Mouse (Mus musculus) embryonic fibroblast, embryonic 13.5 days (primary cell): ENCODE results near the gene Zfp992. TPM values are rescaled to one million over a fixed set of nuclear protein-coding genes. Genes with fewer than 3 reads are reported as not detected.
"Not testable (repeated sequence)": the region's sequence is repeated elsewhere in the genome, so short reads cannot be mapped to it uniquely, and the experiment has no call there.

Source experiments
- H3K27ac ChIP-seq: 2 replicates; pipeline ENCODE4 v1.5.1; 2012; ENCODE audit warnings: low read length, control low read depth, inconsistent platforms; ENCODE audit not compliant: insufficient read depth
- H3K4me1 ChIP-seq: 2 replicates; pipeline ENCODE4 v1.6.1; 2011; ENCODE audit warnings: low read length; ENCODE audit not compliant: control insufficient read depth, insufficient read depth
- H3K4me3 ChIP-seq: 2 replicates; pipeline ENCODE4 v1.5.1; 2011; ENCODE audit warnings: mild to moderate bottlenecking, control low read depth, low read length; ENCODE audit not compliant: insufficient read depth
- CTCF ChIP-seq: IDR thresholded peaks from 2 replicates; pipeline ENCODE4 v1.5.1; 2011; ENCODE audit warnings: mild to moderate bottlenecking, control low read depth, low read length, moderate library complexity, borderline replicate concordance; ENCODE audit not compliant: insufficient read depth
- POLR2A ChIP-seq: IDR thresholded peaks from 2 replicates; pipeline ENCODE4 v1.6.1; 2011; ENCODE audit warnings: low read depth, mild to moderate bottlenecking, control low read depth, low read length, moderate library complexity
- polyA plus RNA-seq: library from polyadenylated mRNA; stranded (reverse); fragments of >200 nt; gene quantifications from 2 replicates; pipeline ENCODE4 v1.2.4, GENCODE M21; 2011; ENCODE audit warnings: low read depth; ENCODE audit not compliant: missing spikeins, insufficient read length

The Zfp992 gene
- polyA plus RNA-seq, 1 experiment: 8.5 TPM

GRCm38 (mm10) chr4:146483571-146484280 lies 34.9 kb downstream of the Zfp992 start:
- not testable (repeated sequence) for H3K4me1 ChIP-seq, H3K4me3 ChIP-seq, H3K27ac ChIP-seq

DNA sequence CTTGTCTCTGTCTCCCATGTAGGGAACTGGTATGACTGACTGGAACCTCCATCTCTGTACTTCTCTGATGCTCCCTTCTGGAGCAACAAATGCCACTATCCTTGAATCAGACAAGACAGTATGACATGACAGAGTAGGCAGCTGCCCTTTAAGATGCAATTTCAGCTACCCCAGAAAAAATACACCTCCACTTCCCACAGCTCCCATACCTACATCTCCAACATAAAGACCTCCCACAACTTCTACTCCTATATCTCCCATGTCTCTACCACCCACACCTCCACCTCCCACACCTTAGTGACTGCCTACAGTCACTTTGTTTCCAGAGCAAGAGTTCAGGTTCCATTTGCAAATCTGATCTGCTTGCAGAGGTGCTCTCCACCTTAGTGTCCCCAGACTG lies 35.9 kb downstream of the Zfp992 start:
- not testable (repeated sequence) for H3K27ac ChIP-seq, H3K4me1 ChIP-seq, H3K4me3 ChIP-seq

GRCm38 (mm10) chr4:146485183-146485939 lies 36.5 kb downstream of the Zfp992 start:
- H3K4me1 ChIP-seq, H3K27ac ChIP-seq, H3K4me3 ChIP-seq: not testable (repeated sequence)

DNA sequence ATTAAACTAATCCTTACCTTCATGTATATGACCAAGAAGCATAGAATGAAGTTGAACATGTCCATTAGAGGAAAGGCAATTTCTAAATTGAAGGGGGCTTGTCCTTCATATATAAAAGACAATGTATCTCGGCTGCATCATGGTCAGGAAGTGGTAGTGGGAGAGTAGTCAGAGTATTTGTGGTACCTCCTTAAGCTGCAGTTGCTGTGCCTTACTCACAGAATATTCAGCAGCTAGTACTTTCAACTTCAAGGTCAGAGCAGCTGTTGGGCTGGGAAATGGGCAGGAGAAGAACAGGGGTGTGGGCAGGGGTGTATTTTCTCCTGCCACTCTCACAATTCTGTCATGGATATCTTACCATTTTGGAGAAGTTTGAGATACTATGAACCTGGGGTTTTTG lies 37.9 kb downstream of the Zfp992 start:
- not testable (repeated sequence) for H3K4me3 ChIP-seq, H3K27ac ChIP-seq, H3K4me1 ChIP-seq

DNA sequence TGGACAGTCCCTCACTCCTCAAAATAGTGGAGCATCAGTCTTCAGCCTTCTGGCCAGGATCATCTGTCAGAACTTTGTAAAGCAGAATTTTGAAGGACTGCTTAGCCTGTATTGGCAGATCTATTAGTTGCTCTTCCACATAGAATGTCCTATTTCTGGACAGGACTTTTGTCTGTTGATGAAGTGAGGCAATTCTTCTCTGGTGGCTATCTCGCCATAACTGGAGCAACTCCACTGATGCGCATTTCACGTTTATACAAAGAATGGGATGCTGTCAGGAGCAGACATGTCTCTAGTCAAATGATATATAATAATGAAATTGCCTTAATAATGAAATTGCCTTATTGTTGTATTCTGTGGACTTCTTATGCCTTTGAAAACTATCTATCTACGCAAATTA lies 40.4 kb downstream of the Zfp992 start:
- not testable (repeated sequence) for H3K4me3 ChIP-seq, H3K27ac ChIP-seq, H3K4me1 ChIP-seq

DNA sequence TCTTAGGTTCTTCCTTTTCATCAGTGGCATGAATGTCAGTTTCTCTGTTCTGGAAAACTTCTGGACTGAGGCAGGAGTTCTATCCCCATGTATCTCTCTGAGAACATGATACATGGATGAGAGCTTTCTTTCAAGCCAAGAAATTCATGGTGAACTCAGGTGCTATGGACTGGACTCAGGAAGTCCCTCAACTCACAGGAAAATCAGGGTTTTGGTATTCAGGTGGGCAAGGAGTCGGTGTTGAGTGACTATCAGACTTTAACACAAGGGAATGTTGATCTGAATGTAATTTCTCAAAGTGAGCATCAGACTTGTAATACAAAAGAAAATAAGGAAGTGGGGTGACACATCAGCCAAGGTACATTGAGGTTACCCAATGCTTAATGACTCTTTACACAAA lies 43.2 kb downstream of the Zfp992 start:
- H3K4me3 ChIP-seq, H3K4me1 ChIP-seq, H3K27ac ChIP-seq: not testable (repeated sequence)

DNA sequence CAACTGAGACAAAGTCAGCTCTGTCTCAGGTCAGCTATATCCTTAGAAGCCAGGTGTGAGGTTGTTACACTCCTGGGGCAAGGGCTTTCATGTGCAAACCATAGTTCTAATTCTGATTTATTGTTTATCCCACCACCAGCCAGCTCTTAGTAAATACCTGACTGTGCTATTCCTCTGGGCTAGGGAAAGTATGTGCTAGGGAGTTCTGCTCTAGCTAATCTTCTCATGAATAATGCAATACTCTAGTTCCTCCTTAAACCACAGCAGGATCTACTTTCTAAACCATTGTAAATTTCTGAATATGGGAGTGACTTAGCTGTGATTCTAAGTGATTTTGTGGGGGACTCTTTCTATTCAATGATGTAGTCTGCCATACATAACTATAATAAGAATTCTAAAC lies 43.6 kb downstream of the Zfp992 start:
- H3K4me1 ChIP-seq: no peaks in the 10 kb centered on the region
- no peak for TF ChIP-seq CTCF
- no peak for TF ChIP-seq POLR2A
- H3K4me3 ChIP-seq: no peak overlapping the region
- no peak overlapping the region for H3K27ac ChIP-seq

GRCm38 (mm10) chr4:146492851-146493250 lies 44.0 kb downstream of the Zfp992 start:
- Histone ChIP-seq H3K4me1 (no peaks in the 10 kb centered on the region), H3K27ac (no peak overlapping the region), H3K4me3 (no peak overlapping the region)
- TF ChIP-seq CTCF (no peak), POLR2A (no peak)

GRCm38 (mm10) chr4:146493319-146493907 lies 44.6 kb downstream of the Zfp992 start:
- H3K4me3 ChIP-seq, H3K4me1 ChIP-seq, H3K27ac ChIP-seq: not testable (repeated sequence)

- no peaks in the 10 kb centered on the region for H3K4me1 ChIP-seq
- no peak overlapping the region for H3K27ac ChIP-seq
- TF ChIP-seq POLR2A (no peak), CTCF (no peak)
- H3K4me3 ChIP-seq: no peak overlapping the region
Observed at GRCm38 (mm10) chr4:146494980-146495379, 46.2 kb downstream of the Zfp992 start.

GRCm38 (mm10) chr4:146497695-146498275 lies 49.0 kb downstream of the Zfp992 start:
- not testable (repeated sequence) for H3K27ac ChIP-seq, H3K4me1 ChIP-seq, H3K4me3 ChIP-seq

DNA sequence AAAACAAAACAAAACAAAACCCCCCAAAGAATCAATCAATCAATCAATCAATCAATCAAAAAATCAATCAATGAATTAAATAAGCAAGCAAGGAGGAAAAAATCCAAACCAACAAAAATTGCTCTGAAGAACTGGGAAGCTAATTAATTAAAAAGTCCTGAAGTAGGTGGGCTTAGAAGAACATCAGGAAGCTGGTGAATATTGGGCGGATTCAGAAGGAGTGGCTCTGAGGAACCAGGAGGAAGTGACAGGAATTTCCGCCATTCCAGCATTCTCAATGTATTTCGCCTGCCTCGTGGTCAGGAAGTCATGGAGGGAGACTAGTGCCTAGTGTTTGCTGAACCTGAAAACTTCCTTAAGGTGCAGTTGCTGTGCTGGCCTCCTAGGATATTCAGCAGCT lies 52.9 kb downstream of the Zfp992 start, which contains the start of gene Zfp981:
TSS of gene Zfp981 (plus strand) at position 301 of the 400 bp plus-strand sequence.
- not testable (repeated sequence) for H3K4me1 ChIP-seq, H3K4me3 ChIP-seq, H3K27ac ChIP-seq

GRCm38 (mm10) chr4:146509029-146509428 lies 60.2 kb downstream of the Zfp992 start:
- not testable (repeated sequence) for H3K27ac ChIP-seq, H3K4me1 ChIP-seq, H3K4me3 ChIP-seq

GRCm38 (mm10) chr4:146511871-146512270 lies 63.0 kb downstream of the Zfp992 start:
- not testable (repeated sequence) for H3K4me3 ChIP-seq, H3K27ac ChIP-seq, H3K4me1 ChIP-seq
